Mouse (Mus musculus) frontal cortex, postnatal 14 days (tissue): ENCODE measurements around the gene Trim50.

ENCODE experiments used
- DNase-seq, 2 experiments: peaks; one replicate each; pipeline ENCODE4 v3.0.0; 2022; ENCODE audit warnings: low spot score in 2 of 2

Trim50 gene

GRCm38 (mm10) chr5:135352995-135353394 lies at the start of gene Trim50:
Trim50 (plus strand) TSS chr5:135353295.
- DNase-seq = no peak

- DNase-seq = no peak
Measured at GRCm38 (mm10) chr5:135306321-135306965, 46.7 kb upstream of the Trim50 start.

- DNase-seq = no peak
Measured at GRCm38 (mm10) chr5:135316177-135316576, 36.9 kb upstream of the Trim50 start.

GRCm38 (mm10) chr5:135319856-135320255 lies 33.2 kb upstream of the Trim50 start:
- DNase-seq = no peak

- no peak for DNase-seq
Measured at GRCm38 (mm10) chr5:135322197-135322596, 30.9 kb upstream of the Trim50 start.

GRCm38 (mm10) chr5:135326121-135326659 lies 26.9 kb upstream of the Trim50 start:
- no peak for DNase-seq

GRCm38 (mm10) chr5:135329471-135329870 lies 23.6 kb upstream of the Trim50 start:
- DNase-seq = no peak

GRCm38 (mm10) chr5:135330201-135330600 lies 22.9 kb upstream of the Trim50 start:
- DNase-seq = no peak

GRCm38 (mm10) chr5:135331161-135331560 lies 21.9 kb upstream of the Trim50 start:
- DNase-seq = no peak

- DNase-seq = no peak
Measured at GRCm38 (mm10) chr5:135337575-135337974, 15.5 kb upstream of the Trim50 start.

GRCm38 (mm10) chr5:135345989-135346388 lies 7.1 kb upstream of the Trim50 start:
- no peak for DNase-seq

GRCm38 (mm10) chr5:135346430-135346829 lies 6.7 kb upstream of the Trim50 start:
- no peak for DNase-seq

- DNase-seq = no peak
Measured at GRCm38 (mm10) chr5:135347511-135348011, 5.5 kb upstream of the Trim50 start.

- no peak for DNase-seq
Measured at GRCm38 (mm10) chr5:135349862-135350261, 3.2 kb upstream of the Trim50 start, which contains the start of gene Fkbp6. Fkbp6 (minus strand) TSS chr5:135350044.

- no peak for DNase-seq
Measured at GRCm38 (mm10) chr5:135351606-135352005, 1.5 kb upstream of the Trim50 start.

GRCm38 (mm10) chr5:135353564-135353963 lies 469 bp downstream of the Trim50 start:
- DNase-seq = no peak

- no peak for DNase-seq
Measured at GRCm38 (mm10) chr5:135356090-135356489, 3.0 kb downstream of the Trim50 start.

- DNase-seq = no peak
Measured at GRCm38 (mm10) chr5:135357556-135357955, 4.5 kb downstream of the Trim50 start.

GRCm38 (mm10) chr5:135359772-135360171 lies 6.7 kb downstream of the Trim50 start:
- DNase-seq = no peak

- no peak for DNase-seq
Measured at GRCm38 (mm10) chr5:135362572-135362971, 9.5 kb downstream of the Trim50 start.

- no peak for DNase-seq
Measured at GRCm38 (mm10) chr5:135363540-135363939, 10.4 kb downstream of the Trim50 start.

GRCm38 (mm10) chr5:135367841-135368240 lies 14.7 kb downstream of the Trim50 start:
- DNase-seq = no peak

- no peak for DNase-seq
Measured at GRCm38 (mm10) chr5:135368312-135368711, 15.2 kb downstream of the Trim50 start.
